Mouse (Mus musculus) lung, embryonic 14.5 days (tissue): ENCODE results near the gene Rab11fip3. TPM values are rescaled to one million over a fixed set of nuclear protein-coding genes. Genes with fewer than 3 reads are reported as not detected.
"Not testable (repeated sequence)": the region's sequence is repeated elsewhere in the genome, so short reads cannot be mapped to it uniquely, and the experiment has no call there.

Experiments
- ATAC-seq: fragments of 200-750 bp; cut with Nextera tagmentation; 2 replicates; pipeline ENCODE4 v1.8.0; 2017; ENCODE audit warnings: mild to moderate bottlenecking, moderate TSS enrichment, moderate library complexity; ENCODE audit not compliant: insufficient read depth
- DNase-seq: peaks from one replicate; pipeline ENCODE4 v3.0.0-alpha.2; 2015
- H3K27ac ChIP-seq: fragments of 300-500 bp; sonication (generic); 2 replicates; pipeline ENCODE4 v1.5.1; 2014; ENCODE audit warnings: low read depth, mild to moderate bottlenecking, moderate library complexity
- H3K27me3 ChIP-seq: fragments of 300-500 bp; sonication (generic); 2 replicates; pipeline ENCODE4 v1.6.1; 2014; ENCODE audit warnings: low read length, control low read depth; ENCODE audit not compliant: insufficient read depth
- H3K36me3 ChIP-seq: fragments of 300-500 bp; sonication (generic); 2 replicates; pipeline ENCODE4 v1.6.1; 2014; ENCODE audit warnings: control low read depth; ENCODE audit not compliant: insufficient read depth
- H3K4me1 ChIP-seq: fragments of 300-500 bp; sonication (generic); 2 replicates; pipeline ENCODE4 v1.6.1; 2014; ENCODE audit warnings: antibody characterized with exemption, control low read depth; ENCODE audit not compliant: insufficient read depth
- H3K4me2 ChIP-seq: fragments of 300-500 bp; sonication (generic); 2 replicates; pipeline ENCODE4 v1.6.1; 2014; ENCODE audit warnings: mild to moderate bottlenecking
- H3K4me3 ChIP-seq: fragments of 300-500 bp; sonication (generic); 2 replicates; pipeline ENCODE4 v1.5.1; 2014; ENCODE audit warnings: low read depth, low read length
- H3K9ac ChIP-seq: fragments of 300-500 bp; sonication (generic); 2 replicates; pipeline ENCODE4 v1.6.1; 2014
- H3K9me3 ChIP-seq: fragments of 300-500 bp; sonication (generic); 2 replicates; pipeline ENCODE4 v1.6.1; 2016; ENCODE audit warnings: low read depth, low read length, control low read depth
- CTCF ChIP-seq: IDR thresholded peaks from 2 replicates; pipeline ENCODE4 v1.5.1; 2016; ENCODE audit warnings: antibody characterized with exemption, low read depth
- WGBS: fragments of 180-500 bp; shearing (Covaris S2); extraction: QIAGEN DNeasy Blood & Tissue Kit; methylation state at CpG from one replicate; pipeline ENCODE4 v1.1.7; 2014; 5-methylcytosine and 5-hydroxymethylcytosine counted together
- polyA plus RNA-seq: library from polyadenylated mRNA; unstranded; fragments of >200 nt; fragmentation: Nextera tagmentation; extraction: Ambion mirVana; gene quantifications from 2 replicates; pipeline ENCODE4 v1.2.1, GENCODE M21; 2014

Gene Rab11fip3
- polyA plus RNA-seq, 1 experiment from 2014 or later: 15.3 TPM

GRCm38 (mm10) chr17:26046253-26046997 is 22.9 kb downstream of the Rab11fip3 start:
- Histone ChIP-seq H3K4me3 (no peak overlapping the region), H3K27ac (no peak overlapping the region), H3K9me3 (no peaks in the 10 kb centered on the region), H3K4me2 (no peak overlapping the region), H3K9ac (no peak overlapping the region), H3K36me3 (no peaks in the 10 kb centered on the region), H3K4me1 (no peaks in the 10 kb centered on the region), H3K27me3 (no peaks in the 10 kb centered on the region)
- no peak for TF ChIP-seq CTCF
- ATAC-seq (no peak), DNase-seq (no peak)
- WGBS: 57% methylated on average over 10 of the region's 10 CpGs

- no peaks in the 10 kb centered on the region for H3K36me3 ChIP-seq
- no peak for ATAC-seq
- no peaks in the 10 kb centered on the region for H3K9me3 ChIP-seq
- WGBS: 64% methylated on average over 4 of the region's 4 CpGs
- H3K4me2 ChIP-seq: no peak overlapping the region
- H3K27me3 ChIP-seq: no peaks in the 10 kb centered on the region
- no peak overlapping the region for H3K27ac ChIP-seq
- H3K4me3 ChIP-seq: no peak overlapping the region
- H3K9ac ChIP-seq: no peak overlapping the region
- DNase-seq: peak; percentile 47
- TF ChIP-seq CTCF: no peak
- H3K4me1 ChIP-seq: no peaks in the 10 kb centered on the region
These were observed 24.1 kb downstream of the Rab11fip3 start for GRCm38 (mm10) chr17:26045285-26045684.

- no peak overlapping the region for H3K9ac ChIP-seq
- H3K4me3 ChIP-seq: no peak overlapping the region
- 0 out of 2 replicates have a peak overlapping the region, but pooled peaks have one; percentile 4 for H3K4me2 ChIP-seq
- ATAC-seq (peak; percentile 38; the same call in 1 of the 2 replicates), DNase-seq (peak; percentile 80)
- H3K9me3 ChIP-seq: no peaks in the 10 kb centered on the region
- H3K27me3 ChIP-seq: no peaks in the 10 kb centered on the region
- H3K4me1 ChIP-seq: no peaks in the 10 kb centered on the region
- H3K27ac ChIP-seq: peak overlapping the region; percentile 50; the same call in 1 of the 2 replicates
- WGBS: 52% methylated on average over 5 of the region's 5 CpGs
- H3K36me3 ChIP-seq: no peaks in the 10 kb centered on the region
- TF ChIP-seq CTCF: peak; percentile 34; the same call in 1 of the 2 replicates
These were observed 26.1 kb downstream of the Rab11fip3 start for GRCm38 (mm10) chr17:26043249-26043636.

GRCm38 (mm10) chr17:26042599-26043248 is 26.6 kb downstream of the Rab11fip3 start:
- no peaks in the 10 kb centered on the region for H3K4me1 ChIP-seq
- DNase-seq: no peak
- H3K27ac ChIP-seq: peak overlapping the region; percentile 50; the same call in 1 of the 2 replicates
- H3K36me3 ChIP-seq: no peaks in the 10 kb centered on the region
- no peak for ATAC-seq
- H3K9ac ChIP-seq: no peak overlapping the region
- no peaks in the 10 kb centered on the region for H3K27me3 ChIP-seq
- 0 out of 2 replicates have a peak overlapping the region, but pooled peaks have one; percentile 4 for H3K4me2 ChIP-seq
- TF ChIP-seq CTCF: no peak
- no peak overlapping the region for H3K4me3 ChIP-seq
- WGBS: 78% methylated on average over 13 of the region's 13 CpGs
- no peaks in the 10 kb centered on the region for H3K9me3 ChIP-seq

- no peak for ATAC-seq
- H3K36me3 ChIP-seq: 0 out of 2 replicates have a peak, but pooled peaks cover 2% of the 10 kb centered on the region
- peak; percentile 78 for DNase-seq
- 52% methylated on average over 9 of the region's 9 CpGs for WGBS
- no peak overlapping the region for H3K4me2 ChIP-seq
- no peak overlapping the region for H3K9ac ChIP-seq
- peak; percentile 86 for TF ChIP-seq CTCF
- no peaks in the 10 kb centered on the region for H3K4me1 ChIP-seq
- H3K27me3 ChIP-seq: no peaks in the 10 kb centered on the region
- H3K4me3 ChIP-seq: no peak overlapping the region
- no peak overlapping the region for H3K27ac ChIP-seq
- no peaks in the 10 kb centered on the region for H3K9me3 ChIP-seq
These were observed 28.1 kb downstream of the Rab11fip3 start for GRCm38 (mm10) chr17:26041111-26041802.

- not testable (repeated sequence) for H3K4me1 ChIP-seq, H3K36me3 ChIP-seq, DNase-seq, H3K27ac ChIP-seq, ATAC-seq, H3K9ac ChIP-seq, H3K4me3 ChIP-seq, H3K4me2 ChIP-seq, H3K9me3 ChIP-seq, H3K27me3 ChIP-seq
- WGBS: 78% methylated on average over 8 of the region's 8 CpGs
These were observed 28.6 kb downstream of the Rab11fip3 start for GRCm38 (mm10) chr17:26040711-26041110.

- H3K4me1 ChIP-seq: no peaks in the 10 kb centered on the region
- H3K4me3 ChIP-seq: no peak overlapping the region
- TF ChIP-seq CTCF: no peak
- no peaks in the 10 kb centered on the region for H3K9me3 ChIP-seq
- 72% methylated on average over 6 of the region's 6 CpGs for WGBS
- 0 out of 2 replicates have a peak, but pooled peaks cover 13% of the 10 kb centered on the region for H3K36me3 ChIP-seq
- DNase-seq (no peak), ATAC-seq (no peak)
- H3K27ac ChIP-seq: no peak overlapping the region
- no peak overlapping the region for H3K9ac ChIP-seq
- no peak overlapping the region for H3K4me2 ChIP-seq
- no peaks in the 10 kb centered on the region for H3K27me3 ChIP-seq
These were observed 37.3 kb downstream of the Rab11fip3 start for GRCm38 (mm10) chr17:26032037-26032436.
